Mouse (Mus musculus): ENCODE results near the gene Epha2. TPM values are rescaled to one million over a fixed set of nuclear protein-coding genes. Genes with fewer than 3 reads are reported as not detected.

Epha2 gene
- total RNA-seq, 2 experiments from 2014 or later: 0.99 to 1.4 TPM

GRCm38 (mm10) chr4:141302428-141303401 lies 1.7 kb downstream of the Epha2 start:
- DNase-seq (ENCODE audit: extremely low spot score in 1 of 2, low spot score in 1 of 2): no peak

- no peak for DNase-seq (ENCODE audit: extremely low spot score in 1 of 2, low spot score in 1 of 2)
Observed at GRCm38 (mm10) chr4:141303402-141304222, 2.6 kb downstream of the Epha2 start.

GRCm38 (mm10) chr4:141304223-141304611 lies 3.2 kb downstream of the Epha2 start:
- no peak for DNase-seq (ENCODE audit: extremely low spot score in 1 of 2, low spot score in 1 of 2)

- no peak for DNase-seq (ENCODE audit: extremely low spot score in 1 of 2, low spot score in 1 of 2)
Observed at GRCm38 (mm10) chr4:141306057-141306456, 5.0 kb downstream of the Epha2 start.

- no peak for DNase-seq (ENCODE audit: extremely low spot score in 1 of 2, low spot score in 1 of 2)
Observed at GRCm38 (mm10) chr4:141308381-141308780, 7.3 kb downstream of the Epha2 start.

- DNase-seq (ENCODE audit: extremely low spot score in 1 of 2, low spot score in 1 of 2): no peak
Observed at GRCm38 (mm10) chr4:141308857-141309772, 8.1 kb downstream of the Epha2 start.

- DNase-seq (ENCODE audit: extremely low spot score in 1 of 2, low spot score in 1 of 2): no peak
Observed at GRCm38 (mm10) chr4:141309773-141310145, 8.7 kb downstream of the Epha2 start.

- no peak for DNase-seq (ENCODE audit: extremely low spot score in 1 of 2, low spot score in 1 of 2)
Observed at GRCm38 (mm10) chr4:141310191-141310606, 9.2 kb downstream of the Epha2 start.

- DNase-seq (ENCODE audit: extremely low spot score in 1 of 2, low spot score in 1 of 2): no peak
Observed at GRCm38 (mm10) chr4:141311078-141311477, 10.0 kb downstream of the Epha2 start.

GRCm38 (mm10) chr4:141311506-141311905 lies 10.5 kb downstream of the Epha2 start:
- no peak for DNase-seq (ENCODE audit: extremely low spot score in 1 of 2, low spot score in 1 of 2)

GRCm38 (mm10) chr4:141311908-141312307 lies 10.9 kb downstream of the Epha2 start:
- DNase-seq (ENCODE audit: extremely low spot score in 1 of 2, low spot score in 1 of 2): no peak

GRCm38 (mm10) chr4:141312513-141313131 lies 11.6 kb downstream of the Epha2 start:
- DNase-seq (ENCODE audit: extremely low spot score in 1 of 2, low spot score in 1 of 2): no peak

GRCm38 (mm10) chr4:141313481-141313880 lies 12.4 kb downstream of the Epha2 start:
- DNase-seq (ENCODE audit: extremely low spot score in 1 of 2, low spot score in 1 of 2): no peak

GRCm38 (mm10) chr4:141313924-141314323 lies 12.9 kb downstream of the Epha2 start:
- no peak for DNase-seq (ENCODE audit: extremely low spot score in 1 of 2, low spot score in 1 of 2)

- DNase-seq (ENCODE audit: extremely low spot score in 1 of 2, low spot score in 1 of 2): no peak
Observed at GRCm38 (mm10) chr4:141314745-141315144, 13.7 kb downstream of the Epha2 start.

GRCm38 (mm10) chr4:141316023-141316422 lies 15.0 kb downstream of the Epha2 start:
- DNase-seq (ENCODE audit: extremely low spot score in 1 of 2, low spot score in 1 of 2): no peak

GRCm38 (mm10) chr4:141316498-141317180 lies 15.6 kb downstream of the Epha2 start:
- DNase-seq (ENCODE audit: extremely low spot score in 1 of 2, low spot score in 1 of 2): no peak

- no peak for DNase-seq (ENCODE audit: extremely low spot score in 1 of 2, low spot score in 1 of 2)
Observed at GRCm38 (mm10) chr4:141317914-141318313, 16.9 kb downstream of the Epha2 start.

- no peak for DNase-seq (ENCODE audit: extremely low spot score in 1 of 2, low spot score in 1 of 2)
Observed at GRCm38 (mm10) chr4:141322526-141322925, 21.5 kb downstream of the Epha2 start.

Measured in layer of hippocampus, postnatal 25 days (tissue).